Mouse (Mus musculus): ENCODE results near the gene Mmp15.

DNA sequence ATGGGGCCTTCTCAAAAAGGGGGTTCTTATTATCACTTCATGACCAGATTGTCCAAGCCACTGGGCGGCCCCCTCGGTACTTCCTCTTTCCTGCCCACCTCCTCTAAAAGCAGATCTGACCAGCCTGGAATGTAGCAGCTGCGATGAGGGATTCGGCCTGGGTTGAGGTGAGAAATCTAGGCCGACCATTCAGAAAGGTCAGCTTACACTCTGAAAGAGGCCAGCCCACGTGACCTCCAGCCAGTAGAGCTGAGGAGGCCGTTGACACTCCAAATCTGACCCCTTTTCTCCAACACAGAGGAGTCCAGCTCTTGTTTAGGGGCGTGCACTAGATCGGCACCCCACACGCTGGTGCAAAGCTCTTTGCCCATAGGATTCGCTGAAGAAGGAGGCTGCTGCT is 44.7 kb downstream of the Mmp15 start:
- TF ChIP-seq POLR2A (IDR thresholded peaks at IDR 0.05; ENCODE audit: low read depth, low read length) (no peak), CTCF (IDR thresholded peaks at IDR 0.05; ENCODE audit: borderline replicate concordance, insufficient read depth, low read length) (no peak)
